Mouse (Mus musculus) hindbrain, embryonic 14.5 days (tissue): ENCODE results near the gene Atg2a. TPM values are rescaled to one million over a fixed set of nuclear protein-coding genes. Genes with fewer than 3 reads are reported as not detected.

Experiments
- ATAC-seq: fragments of 200-750 bp; cut with Nextera tagmentation; 2 replicates; pipeline ENCODE4 v1.8.0; 2017; ENCODE audit warnings: moderate number of reproducible peaks, mild to moderate bottlenecking, moderate TSS enrichment, moderate library complexity; ENCODE audit not compliant: low FRiP score
- DNase-seq: peaks from one replicate; pipeline ENCODE4 v3.0.0-alpha.2; 2015; ENCODE audit warnings: low spot score
- H3K27ac ChIP-seq: fragments of 300-500 bp; sonication (generic); 2 replicates; pipeline ENCODE4 v1.5.1; 2014; ENCODE audit warnings: mild to moderate bottlenecking, moderate library complexity
- H3K27me3 ChIP-seq: fragments of 300-500 bp; sonication (generic); 2 replicates; pipeline ENCODE4 v1.6.1; 2014; ENCODE audit warnings: mild to moderate bottlenecking, low read length, mixed read lengths; ENCODE audit not compliant: control insufficient read depth, insufficient read depth
- H3K36me3 ChIP-seq: fragments of 300-500 bp; sonication (generic); replicated peaks from 2 replicates; pipeline ENCODE4 v1.6.1; 2014; ENCODE audit not compliant: control insufficient read depth, insufficient read depth
- H3K4me1 ChIP-seq: fragments of 300-500 bp; sonication (generic); replicated peaks from 2 replicates; pipeline ENCODE4 v1.6.1; 2014; ENCODE audit warnings: antibody characterized with exemption, low read length, mixed read lengths; ENCODE audit not compliant: control insufficient read depth, insufficient read depth
- H3K4me2 ChIP-seq: fragments of 300-500 bp; sonication (generic); replicated peaks from 2 replicates; pipeline ENCODE4 v1.6.1; 2014; ENCODE audit warnings: mild to moderate bottlenecking, moderate library complexity
- H3K4me3 ChIP-seq: fragments of 300-500 bp; sonication (generic); replicated peaks from 2 replicates; pipeline ENCODE4 v1.5.1; 2014; ENCODE audit warnings: mild to moderate bottlenecking, low read length
- H3K9ac ChIP-seq: fragments of 300-500 bp; sonication (generic); 2 replicates; pipeline ENCODE4 v1.6.1; 2014
- H3K9me3 ChIP-seq: fragments of 300-500 bp; sonication (generic); 2 replicates; pipeline ENCODE4 v1.6.1; 2016; ENCODE audit warnings: low read length; ENCODE audit not compliant: control insufficient read depth
- WGBS: fragments of 180-500 bp; shearing (Covaris S2); extraction: QIAGEN DNeasy Blood & Tissue Kit; methylation state at CpG from one replicate; pipeline ENCODE4 v1.1.7; 2014; 5-methylcytosine and 5-hydroxymethylcytosine counted together
- polyA plus RNA-seq: library from polyadenylated mRNA; unstranded; fragments of >200 nt; fragmentation: Nextera tagmentation; extraction: Ambion mirVana; gene quantifications from 2 replicates; pipeline ENCODE4 v1.2.1, GENCODE M21; 2014

Gene Atg2a
- polyA plus RNA-seq, 1 experiment from 2014 or later, result 14.8 TPM

DNA sequence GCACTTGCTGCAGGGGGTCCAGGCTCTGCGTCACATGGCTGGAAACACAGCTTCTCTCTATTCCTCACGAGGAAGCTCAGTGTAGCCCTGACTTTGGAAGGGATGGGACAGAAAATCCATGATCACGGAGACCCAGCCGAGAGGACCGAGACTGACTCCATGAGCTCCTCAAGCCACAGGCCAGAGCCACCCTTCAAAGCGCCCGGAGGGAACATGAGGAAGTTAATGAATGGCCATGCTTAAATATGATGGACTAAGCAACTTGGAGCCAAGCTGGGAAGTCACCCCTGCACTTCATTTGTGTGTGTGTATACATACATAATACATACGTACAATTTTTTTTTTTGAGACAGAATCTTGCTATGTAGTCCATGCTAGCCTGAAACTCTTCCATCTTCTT lies 29.7 kb downstream of the Atg2a start:
- no peaks in the 10 kb centered on the region for H3K36me3 ChIP-seq
- H3K4me3 ChIP-seq, result no peak overlapping the region
- no peak overlapping the region for H3K4me2 ChIP-seq
- 37% methylated on average over 8 of the region's 8 CpGs for WGBS
- H3K27me3 ChIP-seq, result no peaks in the 10 kb centered on the region
- DNase-seq, result no peak
- H3K4me1 ChIP-seq, result peaks cover 7% of the 10 kb centered on the region; the same call in 1 of the 2 replicates
- H3K9me3 ChIP-seq, result no peaks in the 10 kb centered on the region
- H3K9ac ChIP-seq, result no peak overlapping the region
- H3K27ac ChIP-seq, result no peak overlapping the region
- no peak for ATAC-seq

DNA sequence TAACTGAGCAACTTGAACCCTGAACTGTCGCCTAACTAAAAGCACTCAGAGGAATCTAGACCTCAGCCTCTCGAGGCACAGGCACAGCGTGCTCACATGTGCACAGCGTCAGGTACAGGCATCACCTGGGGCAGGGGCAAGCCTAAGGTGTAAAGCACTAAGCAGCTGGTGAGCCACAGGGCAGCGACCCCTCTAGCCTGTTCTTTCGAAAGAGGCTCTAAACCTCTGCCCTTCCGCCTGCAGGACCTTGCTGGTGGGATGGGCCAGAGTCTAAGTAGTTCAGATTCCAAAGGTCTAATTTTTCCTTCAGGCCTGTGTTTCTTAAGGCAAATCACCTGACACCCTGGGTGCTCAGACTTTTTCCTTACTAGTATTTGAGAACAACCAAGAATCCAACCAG lies 30.6 kb downstream of the Atg2a start:
- Histone ChIP-seq H3K4me2 (no peak overlapping the region), H3K27me3 (no peaks in the 10 kb centered on the region), H3K36me3 (no peaks in the 10 kb centered on the region), H3K9me3 (no peaks in the 10 kb centered on the region), H3K27ac (no peak overlapping the region), H3K9ac (no peak overlapping the region), H3K4me3 (no peak overlapping the region), H3K4me1 (peaks cover 8% of the 10 kb centered on the region; the same call in 1 of the 2 replicates)
- WGBS, result 71% methylated on average over 7 of the region's 7 CpGs
- no peak for DNase-seq
- no peak for ATAC-seq

DNA sequence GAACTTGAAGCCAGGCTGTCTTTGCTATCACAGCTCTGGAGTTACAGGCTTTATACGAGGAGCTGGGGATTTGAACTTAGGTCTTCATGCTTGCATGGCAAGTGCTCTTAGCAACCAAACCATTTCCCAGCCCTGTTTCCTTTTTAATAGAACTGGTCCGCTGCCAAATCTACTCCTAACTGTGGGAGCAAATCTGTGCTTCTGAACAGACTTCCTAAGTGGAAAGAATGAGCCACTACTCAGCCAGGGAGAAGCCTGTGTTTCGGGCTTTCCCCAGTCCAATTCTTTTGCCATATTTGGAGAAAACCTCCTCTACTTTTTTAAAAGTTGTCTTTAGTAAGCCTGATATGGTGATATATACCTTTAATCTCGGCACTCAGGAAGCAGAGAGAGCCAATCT lies 31.3 kb downstream of the Atg2a start:
- ATAC-seq (no peak), DNase-seq (no peak)
- H3K9me3 ChIP-seq, result no peaks in the 10 kb centered on the region
- peaks cover 11% of the 10 kb centered on the region for H3K4me1 ChIP-seq
- H3K27me3 ChIP-seq, result no peaks in the 10 kb centered on the region
- H3K4me3 ChIP-seq, result no peak overlapping the region
- H3K36me3 ChIP-seq, result no peaks in the 10 kb centered on the region
- H3K4me2 ChIP-seq, result no peak overlapping the region
- 87% methylated on average over 4 of the region's 4 CpGs for WGBS
- no peak overlapping the region for H3K27ac ChIP-seq
- H3K9ac ChIP-seq, result no peak overlapping the region

DNA sequence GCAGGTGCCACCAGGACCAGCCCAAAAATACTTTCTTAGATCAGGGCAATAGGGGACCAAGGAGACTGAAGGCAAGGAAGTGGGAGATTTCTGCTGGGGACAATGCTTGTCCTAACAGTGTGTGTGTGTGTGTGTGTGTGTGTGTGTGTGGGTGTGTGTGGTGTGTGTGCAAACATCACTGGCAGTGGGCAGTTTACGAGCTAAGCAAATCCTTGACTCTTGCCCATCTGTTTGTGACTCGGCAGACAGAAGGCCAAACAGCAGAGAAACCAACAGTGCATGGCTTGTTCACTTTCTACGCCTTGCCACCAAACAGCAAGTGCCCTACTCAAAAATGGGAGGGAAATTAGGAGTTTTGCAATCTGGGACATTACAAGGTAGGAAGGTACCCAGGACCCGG lies 32.1 kb downstream of the Atg2a start:
- H3K27ac ChIP-seq, result no peak overlapping the region
- H3K4me2 ChIP-seq, result no peak overlapping the region
- H3K9me3 ChIP-seq, result no peaks in the 10 kb centered on the region
- H3K36me3 ChIP-seq, result no peaks in the 10 kb centered on the region
- H3K27me3 ChIP-seq, result no peaks in the 10 kb centered on the region
- H3K9ac ChIP-seq, result no peak overlapping the region
- ATAC-seq, result no peak
- no peak overlapping the region for H3K4me3 ChIP-seq
- 87% methylated on average over 4 of the region's 4 CpGs for WGBS
- DNase-seq, result no peak
- H3K4me1 ChIP-seq, result peaks cover 20% of the 10 kb centered on the region

DNA sequence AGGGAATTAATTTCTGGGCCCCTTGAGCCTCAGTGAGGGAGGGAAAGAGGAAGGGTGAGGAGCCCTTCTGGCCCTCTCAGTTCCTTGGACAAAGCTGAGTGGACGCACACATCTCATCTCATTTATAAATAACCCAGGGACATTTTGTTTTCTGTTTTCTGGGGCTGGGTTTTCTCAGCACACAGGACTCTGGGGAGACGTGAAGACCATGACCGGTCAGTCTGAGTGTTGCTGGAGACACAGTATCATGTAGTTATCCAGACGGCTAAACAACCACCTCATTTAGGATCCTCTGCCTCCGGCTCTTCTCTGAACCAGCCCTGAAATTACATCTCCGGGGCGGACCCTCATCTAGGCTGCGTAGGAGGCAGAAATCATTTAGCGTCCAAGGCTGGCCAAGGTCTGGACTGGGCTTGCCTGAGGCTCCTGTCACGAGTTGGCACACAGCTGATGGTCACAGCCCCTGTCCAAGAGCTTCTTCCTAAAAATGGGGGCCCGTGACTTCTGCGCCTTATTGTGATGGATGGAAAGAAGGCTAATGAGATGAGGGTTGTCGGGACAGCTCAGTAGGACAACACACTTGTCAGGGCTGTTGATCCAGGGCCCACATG lies 32.6 kb downstream of the Atg2a start:
- no peak overlapping the region for H3K9ac ChIP-seq
- no peaks in the 10 kb centered on the region for H3K9me3 ChIP-seq
- peaks cover 25% of the 10 kb centered on the region for H3K4me1 ChIP-seq
- no peak overlapping the region for H3K4me2 ChIP-seq
- ATAC-seq, result no peak
- DNase-seq, result no peak
- 92% methylated on average over 13 of the region's 13 CpGs for WGBS
- H3K4me3 ChIP-seq, result no peak overlapping the region
- H3K27ac ChIP-seq, result no peak overlapping the region
- no peaks in the 10 kb centered on the region for H3K27me3 ChIP-seq
- no peaks in the 10 kb centered on the region for H3K36me3 ChIP-seq

DNA sequence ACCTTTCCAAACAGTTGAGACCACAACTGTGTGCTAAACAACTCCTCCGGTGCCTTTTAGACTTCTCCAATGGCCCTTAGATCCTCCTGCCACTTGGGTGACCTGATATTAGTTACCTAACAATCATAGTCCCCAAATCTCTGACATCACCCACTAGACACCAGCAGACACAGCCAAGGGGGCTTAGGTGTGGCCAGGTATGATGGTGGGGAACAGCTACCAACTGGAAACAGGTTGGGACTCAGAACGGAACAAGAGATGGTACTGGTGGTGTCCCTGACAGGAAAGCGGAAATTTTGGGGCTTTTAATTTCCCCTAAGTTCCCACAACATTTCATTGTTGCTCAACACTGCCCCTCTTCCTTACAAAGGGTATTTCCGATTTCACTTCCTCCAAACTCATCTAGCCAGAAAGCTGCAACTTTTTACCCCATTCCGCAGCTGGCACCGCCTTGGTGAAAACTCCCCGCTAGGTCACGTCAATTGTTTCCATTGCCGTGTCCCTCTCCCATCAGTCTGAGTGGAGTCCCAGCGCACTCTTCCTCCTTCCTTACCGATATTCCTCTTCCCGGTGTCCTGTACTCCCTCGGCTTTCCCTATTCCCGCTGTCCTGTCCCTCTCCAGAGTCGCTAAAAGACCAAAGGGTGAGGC lies 34.4 kb downstream of the Atg2a start:
- WGBS, result 7% methylated on average over 15 of the region's 15 CpGs
- no peaks in the 10 kb centered on the region for H3K27me3 ChIP-seq
- peaks cover 4% of the 10 kb centered on the region; the same call in 1 of the 2 replicates for H3K36me3 ChIP-seq
- H3K4me1 ChIP-seq, result peaks cover 35% of the 10 kb centered on the region
- ATAC-seq (no peak), DNase-seq (peak; percentile 37)
- H3K4me3 ChIP-seq, result peak overlapping the region; percentile 85
- H3K27ac ChIP-seq, result peak overlapping the region; percentile 71
- H3K4me2 ChIP-seq, result peak overlapping the region; percentile 97
- H3K9me3 ChIP-seq, result no peaks in the 10 kb centered on the region
- H3K9ac ChIP-seq, result peak overlapping the region; percentile 63

DNA sequence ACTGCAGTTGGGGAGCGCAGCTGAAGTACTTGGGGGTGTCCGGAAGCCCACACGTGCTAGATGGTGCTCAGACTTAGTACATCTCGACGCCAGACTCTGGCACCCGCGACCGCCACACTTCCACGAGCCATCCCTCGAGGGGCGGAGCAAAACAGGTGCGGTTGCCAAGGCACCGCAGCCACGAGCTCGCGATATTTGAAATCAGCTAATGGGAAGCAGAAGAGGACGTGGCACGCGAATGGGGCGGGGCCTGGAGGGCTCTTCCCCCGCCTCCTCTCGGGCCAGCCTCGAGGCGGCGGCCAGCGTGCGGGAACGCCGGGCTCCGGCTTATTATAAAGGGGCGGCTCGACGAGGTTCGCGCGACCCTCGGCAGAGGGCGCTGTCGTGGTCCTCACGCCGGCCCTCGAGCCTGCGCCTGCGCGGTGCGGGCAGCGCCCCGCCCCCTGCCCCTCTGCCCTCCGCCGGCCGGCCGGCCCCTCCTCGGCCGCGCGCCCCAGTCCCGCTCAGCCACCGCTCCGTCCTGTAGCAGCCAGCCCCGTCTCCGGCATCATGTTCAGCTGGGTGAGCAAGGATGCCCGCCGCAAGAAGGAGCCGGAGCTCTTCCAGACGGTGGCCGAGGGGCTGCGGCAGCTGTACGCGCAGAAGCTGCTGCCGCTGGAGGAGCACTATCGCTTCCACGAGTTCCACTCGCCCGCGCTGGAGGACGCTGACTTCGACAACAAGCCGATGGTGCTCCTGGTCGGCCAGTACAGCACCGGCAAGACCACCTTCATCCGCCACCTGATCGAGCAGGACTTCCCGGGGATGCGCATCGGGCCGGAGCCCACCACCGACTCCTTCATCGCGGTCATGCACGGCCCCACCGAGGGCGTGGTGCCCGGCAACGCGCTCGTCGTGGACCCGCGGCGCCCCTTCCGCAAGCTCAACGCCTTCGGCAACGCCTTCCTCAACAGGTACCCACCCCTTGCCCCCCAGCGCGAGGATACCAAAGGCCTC lies 35.3 kb downstream of the Atg2a start, which contains the start of gene Ehd1:
Gene Ehd1 (plus strand): TSS at position 300 of the 996 bp plus-strand sequence.
- DNase-seq (peak; percentile 99), ATAC-seq (peak; percentile 95)
- Histone ChIP-seq H3K27me3 (no peaks in the 10 kb centered on the region), H3K9ac (peak within 1 kb of the TSS; percentile 84), H3K9me3 (no peaks in the 10 kb centered on the region), H3K36me3 (peaks cover 13% of the 10 kb centered on the region), H3K4me2 (peak within 1 kb of the TSS; percentile 97), H3K4me3 (peak within 1 kb of the TSS; percentile 85), H3K27ac (peak within 1 kb of the TSS; percentile 71), H3K4me1 (peaks cover 35% of the 10 kb centered on the region)
- WGBS, result under 1% methylated on average over 100 of the region's 106 CpGs

DNA sequence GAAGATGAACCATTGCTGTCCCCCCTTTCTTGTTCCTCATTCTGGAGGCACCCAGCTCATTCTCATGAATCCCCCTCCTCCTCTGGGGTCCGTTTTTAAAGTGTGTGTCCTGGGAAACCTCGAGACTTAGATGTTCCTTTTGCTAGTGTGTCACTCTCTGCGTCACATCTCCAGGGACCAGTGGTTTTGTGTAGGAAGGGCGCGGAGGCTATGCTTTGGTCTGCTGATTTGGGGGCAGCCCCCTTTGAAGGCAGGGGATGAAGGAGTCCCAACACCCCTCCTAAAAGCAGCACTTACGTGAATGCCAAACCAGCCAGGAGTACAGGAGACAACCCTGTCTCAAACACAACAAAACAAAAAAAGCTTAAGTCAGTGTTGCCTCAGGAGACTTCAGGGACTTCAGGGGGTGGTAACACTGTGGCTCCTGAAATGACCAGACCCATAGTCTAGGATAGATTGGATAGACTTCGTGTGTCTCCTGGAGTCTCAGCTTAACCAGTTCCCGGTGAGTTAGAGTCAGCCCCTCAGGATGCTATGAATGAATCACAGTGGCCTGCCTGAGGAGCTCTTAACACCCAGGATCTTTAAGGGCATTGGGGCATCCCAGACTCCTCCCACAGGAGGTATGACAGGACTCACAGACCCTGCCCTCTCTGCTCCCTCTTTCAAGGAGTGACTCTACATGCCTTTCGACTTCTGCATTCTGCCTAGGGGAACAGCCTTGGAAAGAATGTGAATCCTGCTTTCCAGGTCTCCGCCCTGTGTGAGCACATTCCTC lies 36.4 kb downstream of the Atg2a start:
- Histone ChIP-seq H3K27me3 (no peaks in the 10 kb centered on the region), H3K27ac (0 out of 2 replicates have a peak overlapping the region, but pooled peaks have one; percentile 53), H3K4me3 (peak overlapping the region; percentile 85), H3K4me1 (peaks cover 35% of the 10 kb centered on the region), H3K9me3 (no peaks in the 10 kb centered on the region), H3K9ac (peak overlapping the region; percentile 84), H3K36me3 (peaks cover 24% of the 10 kb centered on the region), H3K4me2 (peak overlapping the region; percentile 97)
- ATAC-seq, result no peak
- no peak for DNase-seq
- WGBS, result 3% methylated on average over 10 of the region's 10 CpGs
